Mouse (Mus musculus) gastrocnemius, postnatal 25 days (tissue): Measurements from ENCODE around the gene Hnrnpd. TPM values are rescaled to one million over a fixed set of nuclear protein-coding genes. Genes with fewer than 3 reads are reported as not detected.

Experiments used
- DNase-seq: peaks from one replicate; pipeline ENCODE4 v3.0.0; 2022
- long read RNA-seq, 2 experiments: library from polyadenylated mRNA; stranded (forward); transcript quantifications; one replicate each; pipeline ENCODE4 v2.0.0; 2021
- total RNA-seq, 2 experiments: library from RNA; stranded (reverse); gene quantifications; 1 replicate in 1 of 2; 2 replicates in 1 of 2; pipeline ENCODE4 v1.2.3; 2021

The Hnrnpd gene
- 10 to 100 TPM; 52.8 to 61.5 TPM for total RNA-seq
- long read RNA-seq, experiment 1, full-length matches to known transcripts: 43 of 68 reads
- long read RNA-seq, experiment 1, partial matches to known transcripts: 20 of 68 reads
- long read RNA-seq, experiment 1, other reads (novel, unspliced or antisense): 5 of 68 reads
- long read RNA-seq, experiment 2, full-length matches to known transcripts: 60 of 95 reads
- long read RNA-seq, experiment 2, partial matches to known transcripts: 28 of 95 reads
- long read RNA-seq, experiment 2, other reads (novel, unspliced or antisense): 7 of 95 reads

- peak; percentile 97 for DNase-seq
These were observed at the start of gene Hnrnpd, which contains the start of gene 4930524J08Rik for GRCm38 (mm10) chr5:99978699-99979442. TSS of gene Hnrnpd (minus strand) at chr5:99978938. TSS of gene 4930524J08Rik (plus strand) at chr5:99979061.

DNA sequence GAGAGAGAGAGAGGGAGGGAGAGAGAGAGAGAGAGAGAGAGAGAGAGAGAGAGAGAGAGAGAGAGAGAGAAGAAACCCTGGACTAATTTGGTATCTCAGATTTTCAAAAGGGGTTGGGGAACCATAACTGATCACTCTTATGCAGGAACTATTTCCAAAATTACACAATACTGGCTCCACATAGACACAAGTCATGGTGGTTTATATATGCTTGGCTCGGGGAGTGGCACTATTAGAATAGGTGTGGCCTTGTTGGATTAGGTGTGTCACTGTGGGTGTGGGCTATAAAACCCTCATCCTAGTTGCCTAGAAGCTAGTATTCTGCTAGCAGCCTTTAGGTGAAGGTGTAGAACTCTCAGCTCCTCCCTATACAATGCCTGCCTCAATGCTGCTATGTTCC, 46.1 kb upstream of the Hnrnpd start:
- DNase-seq: no peak

GRCm38 (mm10) chr5:100024403-100024802, 45.7 kb upstream of the Hnrnpd start:
- DNase-seq: no peak

- DNase-seq: no peak
These were observed 41.4 kb upstream of the Hnrnpd start for GRCm38 (mm10) chr5:100020089-100020488.

- DNase-seq: no peak
These were observed 33.9 kb upstream of the Hnrnpd start for GRCm38 (mm10) chr5:100012599-100012998.

GRCm38 (mm10) chr5:100008485-100008884, 29.7 kb upstream of the Hnrnpd start:
- DNase-seq: no peak

GRCm38 (mm10) chr5:100007040-100007375, 28.3 kb upstream of the Hnrnpd start:
- no peak for DNase-seq

DNA sequence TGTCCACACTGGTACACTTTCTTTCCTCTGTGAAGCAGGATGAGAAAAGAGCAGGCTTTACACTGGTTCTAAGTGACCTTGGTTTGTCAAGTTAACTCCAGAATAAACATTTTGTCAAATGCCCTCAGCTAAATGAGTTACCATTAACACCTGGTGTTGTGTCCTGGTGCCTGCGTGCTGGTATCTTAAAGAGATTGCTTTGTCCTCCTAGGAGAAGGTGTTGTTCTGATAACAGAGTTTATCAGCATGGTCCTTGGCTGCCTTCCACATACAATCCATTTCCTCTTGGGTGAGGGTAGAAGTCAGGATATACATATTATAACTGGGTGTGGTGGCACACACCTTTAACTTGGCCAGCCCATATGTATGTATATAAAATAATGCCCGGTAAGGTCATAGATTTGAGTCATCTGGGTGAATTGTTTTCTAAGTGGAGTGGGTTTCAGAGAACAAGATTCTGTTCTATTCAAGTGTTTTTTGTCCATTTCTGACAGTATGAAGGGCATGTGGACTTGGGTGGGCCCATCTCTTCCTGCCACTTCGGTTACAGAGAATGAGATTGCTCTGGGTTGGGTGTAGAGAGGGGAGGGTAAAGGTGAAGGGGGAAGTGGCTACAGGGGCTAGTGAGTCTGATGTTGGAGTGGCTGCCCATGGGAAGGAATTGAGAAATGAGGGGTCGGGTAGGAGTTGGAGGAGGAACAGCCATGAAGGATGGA, 27.7 kb upstream of the Hnrnpd start:
- no peak for DNase-seq

GRCm38 (mm10) chr5:100005896-100006295, 27.2 kb upstream of the Hnrnpd start:
- DNase-seq: no peak

GRCm38 (mm10) chr5:100005431-100005830, 26.7 kb upstream of the Hnrnpd start:
- DNase-seq: no peak

GRCm38 (mm10) chr5:100003895-100004294, 25.2 kb upstream of the Hnrnpd start:
- DNase-seq: no peak

- no peak for DNase-seq
These were observed 21.8 kb upstream of the Hnrnpd start for GRCm38 (mm10) chr5:100000500-100000899.

DNA sequence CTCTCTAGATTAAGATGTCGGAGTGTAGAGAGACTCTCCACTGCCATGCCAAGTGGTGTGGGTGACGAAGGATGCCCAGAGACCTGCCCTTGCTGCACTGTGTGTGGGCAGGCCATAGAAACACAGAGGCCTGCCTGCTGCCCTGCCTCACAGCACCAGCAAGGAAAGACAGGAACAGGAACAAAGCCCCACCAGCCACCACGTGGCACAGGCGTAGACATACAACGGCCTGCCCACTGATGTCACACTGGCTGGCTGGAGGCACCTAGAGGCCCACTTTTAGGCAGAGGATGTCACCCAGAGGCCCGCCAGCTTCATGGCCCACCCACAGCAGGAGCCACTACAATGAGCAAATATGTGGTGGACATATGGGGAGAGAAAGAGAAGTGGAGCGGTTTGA, 21.3 kb upstream of the Hnrnpd start:
- DNase-seq: no peak

DNA sequence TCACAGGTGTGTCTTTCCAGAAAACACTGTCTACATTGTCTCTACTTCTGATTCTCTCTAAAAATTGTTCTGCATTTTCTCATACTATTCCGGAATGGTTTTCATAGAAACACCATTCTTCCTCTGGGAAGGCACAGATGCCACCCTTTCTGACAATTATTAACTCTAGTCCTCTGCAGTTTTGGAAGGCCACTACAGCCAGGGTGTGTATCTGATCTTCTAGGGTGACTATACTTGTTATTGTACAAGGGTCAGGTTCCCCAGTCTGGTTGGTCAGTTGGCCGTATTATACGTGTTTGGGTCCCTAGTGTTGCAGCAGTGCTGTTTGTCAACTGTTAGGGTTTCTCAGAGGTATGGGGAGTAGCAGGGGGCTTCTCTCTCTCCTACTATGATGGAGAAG, 15.9 kb upstream of the Hnrnpd start:
- DNase-seq: no peak

- no peak for DNase-seq
These were observed 15.4 kb upstream of the Hnrnpd start for GRCm38 (mm10) chr5:99994166-99994565.

DNA sequence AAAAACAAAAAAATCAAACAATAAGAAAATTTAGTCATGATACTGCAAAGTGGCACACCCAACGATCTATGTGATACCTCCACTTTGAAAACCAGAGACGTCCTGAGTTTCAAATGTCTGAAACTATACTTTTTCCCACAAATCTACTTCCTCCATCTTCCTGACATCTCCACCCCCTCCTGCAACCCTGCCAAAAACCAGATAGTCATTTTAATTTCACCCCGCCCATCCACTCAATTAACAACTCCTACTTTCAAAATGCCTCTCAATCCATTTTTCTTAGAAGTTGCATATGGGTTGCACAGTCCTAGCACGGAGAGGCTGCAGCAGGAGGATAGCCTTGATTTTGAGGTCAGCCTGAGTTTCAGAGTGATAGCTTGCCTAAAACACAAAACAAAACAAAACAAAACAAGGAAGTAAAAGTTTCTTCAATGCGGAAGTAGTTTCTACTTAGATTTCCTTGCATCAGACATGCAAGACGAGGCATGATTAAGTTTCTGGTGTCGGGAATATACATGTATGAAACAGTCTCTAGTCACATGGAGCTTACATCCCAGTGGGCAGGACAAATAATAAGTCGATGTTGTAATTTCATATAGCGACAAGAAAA, 4.8 kb upstream of the Hnrnpd start:
- DNase-seq: no peak

- DNase-seq: peak; percentile 75
These were observed 1.0 kb downstream of the Hnrnpd start for GRCm38 (mm10) chr5:99977516-99978301.

- DNase-seq: no peak
These were observed 2.3 kb downstream of the Hnrnpd start for GRCm38 (mm10) chr5:99976334-99976955.

DNA sequence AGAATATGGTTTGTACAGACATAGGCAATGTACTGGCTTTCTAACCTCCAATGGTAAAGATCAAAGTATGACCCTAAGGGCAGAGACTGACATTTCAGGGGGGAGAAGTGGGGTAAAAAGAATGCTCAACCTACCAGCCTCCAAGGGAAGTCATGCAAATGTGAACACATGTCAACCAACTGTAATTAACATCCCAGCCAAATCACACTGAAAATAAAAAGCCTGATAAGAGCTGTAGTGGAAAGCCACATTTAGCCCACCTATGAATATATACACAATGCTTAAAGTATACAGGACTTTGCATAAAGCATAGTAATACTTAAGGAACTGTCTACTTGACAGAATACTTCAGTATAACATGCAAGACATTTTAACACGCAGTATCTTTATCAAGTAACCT, 3.0 kb downstream of the Hnrnpd start:
- no peak for DNase-seq

DNA sequence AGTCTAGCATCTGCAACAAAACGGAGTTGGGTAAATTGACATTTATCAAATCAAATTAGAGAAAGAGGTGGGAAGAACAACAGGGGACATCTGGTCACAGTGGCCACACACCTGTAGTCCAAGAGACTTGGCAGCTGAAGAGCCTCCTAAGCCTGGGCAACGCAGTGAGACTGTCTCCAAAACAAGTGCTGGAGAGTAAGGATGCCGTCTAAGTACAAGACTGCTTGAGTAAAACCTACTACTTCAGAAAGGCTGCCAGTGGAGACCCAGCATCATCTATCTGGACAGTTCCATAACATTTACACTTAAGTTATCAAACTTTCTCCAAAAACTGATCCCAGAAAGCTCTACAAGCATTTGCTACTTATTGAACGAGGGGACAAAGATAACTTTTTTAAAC, 3.7 kb downstream of the Hnrnpd start:
- no peak for DNase-seq

DNA sequence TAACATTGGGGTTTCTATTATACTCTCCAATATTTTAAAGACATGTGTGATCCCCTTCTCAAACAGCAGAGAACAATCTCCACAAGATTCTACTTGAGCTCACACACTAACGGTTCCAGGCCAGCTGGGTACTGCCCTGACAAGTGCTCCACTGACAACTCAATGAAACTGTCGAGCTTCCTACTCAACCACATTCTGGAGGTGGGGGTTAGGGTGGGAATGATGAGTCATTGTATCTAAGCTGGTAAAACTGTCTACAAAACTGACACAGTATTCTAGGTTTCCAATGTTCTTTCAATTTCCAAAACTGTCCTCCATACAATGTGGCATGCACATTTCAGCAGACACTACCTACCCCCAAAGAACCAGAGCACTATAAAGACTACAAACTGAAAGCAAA, 4.8 kb downstream of the Hnrnpd start:
- DNase-seq: no peak
